Mouse (Mus musculus): ENCODE measurements around the gene Klhl30.

The Klhl30 gene

GRCm38 (mm10) chr1:91365816-91366214 lies 15.0 kb downstream of the Klhl30 start:
- DNase-seq, result no peak

- no peak for DNase-seq
Measured at GRCm38 (mm10) chr1:91366215-91367108, 15.6 kb downstream of the Klhl30 start, which contains the start of gene Erfe. Gene Erfe, plus strand, starts transcription at chr1:91366430.

GRCm38 (mm10) chr1:91367295-91367694 lies 16.5 kb downstream of the Klhl30 start:
- DNase-seq, result no peak

- no peak for DNase-seq
Measured at GRCm38 (mm10) chr1:91369408-91369807, 18.6 kb downstream of the Klhl30 start.

GRCm38 (mm10) chr1:91370055-91370454 lies 19.2 kb downstream of the Klhl30 start:
- no peak for DNase-seq

GRCm38 (mm10) chr1:91373414-91373835 lies 22.6 kb downstream of the Klhl30 start:
- DNase-seq, result no peak

GRCm38 (mm10) chr1:91380453-91381090 lies 29.8 kb downstream of the Klhl30 start:
- DNase-seq, result peak; percentile 51

- DNase-seq, result no peak
Measured at GRCm38 (mm10) chr1:91381091-91381471, 30.3 kb downstream of the Klhl30 start.

- no peak for DNase-seq
Measured at GRCm38 (mm10) chr1:91390369-91390768, 39.6 kb downstream of the Klhl30 start.

- no peak for DNase-seq
Measured at GRCm38 (mm10) chr1:91397927-91398259, 47.1 kb downstream of the Klhl30 start.

- peak; percentile 92 for DNase-seq
Measured at GRCm38 (mm10) chr1:91398260-91399062, 47.6 kb downstream of the Klhl30 start, which contains the start of gene Ilkap. Gene Ilkap, minus strand, starts transcription at chr1:91398815.

- DNase-seq, result peak; percentile 50
Measured at GRCm38 (mm10) chr1:91404976-91405375, 54.2 kb downstream of the Klhl30 start.

- DNase-seq, result peak; percentile 92
Measured at GRCm38 (mm10) chr1:91405406-91406169, 54.8 kb downstream of the Klhl30 start.

- DNase-seq, result peak; percentile 37
Measured at GRCm38 (mm10) chr1:91407819-91408218, 57.0 kb downstream of the Klhl30 start.

GRCm38 (mm10) chr1:91411631-91412285 lies 60.9 kb downstream of the Klhl30 start:
- peak; percentile 66 for DNase-seq
